Mouse (Mus musculus) forebrain, embryonic 11.5 days (tissue): ENCODE data around the gene 2510009E07Rik. TPM values are rescaled to one million over a fixed set of nuclear protein-coding genes. Genes with fewer than 3 reads are reported as not detected.

ENCODE experiments used
- ATAC-seq: fragments of 200-750 bp; cut with Nextera tagmentation; replicated peaks from 2 replicates; pipeline ENCODE4 v1.8.0; 2017; ENCODE audit warnings: moderate TSS enrichment; ENCODE audit not compliant: low FRiP score
- DNase-seq: peaks from one replicate; pipeline ENCODE4 v3.0.0-alpha.2; 2017; ENCODE audit warnings: low spot score
- H3K27ac ChIP-seq: fragments of 300-500 bp; sonication (generic); 2 replicates; pipeline ENCODE4 v1.5.1; 2014; ENCODE audit warnings: low read depth, low read length
- H3K27me3 ChIP-seq: fragments of 300-500 bp; sonication (generic); 2 replicates; pipeline ENCODE4 v1.6.1; 2014; ENCODE audit warnings: mild to moderate bottlenecking, low read length, mixed read lengths; ENCODE audit not compliant: control insufficient read depth, insufficient read depth
- H3K36me3 ChIP-seq: fragments of 300-500 bp; sonication (generic); 2 replicates; pipeline ENCODE4 v1.6.1; 2014; ENCODE audit warnings: mild to moderate bottlenecking, low read length, moderate library complexity, mixed read lengths; ENCODE audit not compliant: control insufficient read depth, insufficient read depth
- H3K4me1 ChIP-seq: fragments of 300-500 bp; sonication (generic); replicated peaks from 2 replicates; pipeline ENCODE4 v1.6.1; 2014; ENCODE audit warnings: low read length, mixed read lengths; ENCODE audit not compliant: control insufficient read depth, insufficient read depth
- H3K4me2 ChIP-seq: fragments of 300-500 bp; sonication (generic); 2 replicates; pipeline ENCODE4 v1.6.1; 2014; ENCODE audit warnings: low read depth, mild to moderate bottlenecking, low read length, moderate library complexity, mixed read lengths; ENCODE audit not compliant: severe bottlenecking
- H3K4me3 ChIP-seq: fragments of 300-500 bp; sonication (generic); 2 replicates; pipeline ENCODE4 v1.5.1; 2014; ENCODE audit warnings: low read depth, low read length
- H3K9ac ChIP-seq: fragments of 300-500 bp; sonication (generic); 2 replicates; pipeline ENCODE4 v1.6.1; 2014; ENCODE audit warnings: low read length
- H3K9me3 ChIP-seq: fragments of 300-500 bp; sonication (generic); 2 replicates; pipeline ENCODE4 v1.6.1; 2016; ENCODE audit warnings: low read length, mixed read lengths; ENCODE audit not compliant: control insufficient read depth
- WGBS: fragments of 180-500 bp; shearing (Covaris S2); extraction: QIAGEN DNeasy Blood & Tissue Kit; methylation state at CpG from one replicate; pipeline ENCODE4 v1.1.7; 2014; 5-methylcytosine and 5-hydroxymethylcytosine counted together
- polyA plus RNA-seq: library from polyadenylated mRNA; unstranded; fragments of >200 nt; fragmentation: Nextera tagmentation; extraction: Ambion mirVana; gene quantifications from 2 replicates; pipeline ENCODE4 v1.2.1, GENCODE M21; 2014

Gene 2510009E07Rik
- polyA plus RNA-seq, 1 experiment from 2014 or later: 43.5 TPM

DNA sequence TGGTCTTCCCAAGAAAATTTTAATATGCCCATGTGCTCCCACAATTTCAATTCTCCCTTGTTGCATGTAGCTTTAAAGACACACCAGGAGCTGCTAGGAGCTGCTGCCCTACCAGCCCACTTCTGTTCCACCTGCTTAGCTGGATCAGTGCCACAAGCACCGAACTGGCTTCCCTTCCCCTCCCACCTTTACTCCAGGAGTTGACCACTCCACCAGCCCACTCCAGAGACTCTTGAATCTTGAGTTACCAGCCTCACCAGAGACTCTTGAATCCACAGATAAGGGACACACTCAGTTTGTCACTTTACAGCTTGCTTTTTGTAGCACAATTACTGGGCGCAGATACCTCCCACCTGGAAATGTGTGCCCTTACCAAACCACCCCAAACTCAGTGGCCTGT is 73.8 kb downstream of the 2510009E07Rik start:
- WGBS: 94% methylated on average over 2 of the region's 2 CpGs

DNA sequence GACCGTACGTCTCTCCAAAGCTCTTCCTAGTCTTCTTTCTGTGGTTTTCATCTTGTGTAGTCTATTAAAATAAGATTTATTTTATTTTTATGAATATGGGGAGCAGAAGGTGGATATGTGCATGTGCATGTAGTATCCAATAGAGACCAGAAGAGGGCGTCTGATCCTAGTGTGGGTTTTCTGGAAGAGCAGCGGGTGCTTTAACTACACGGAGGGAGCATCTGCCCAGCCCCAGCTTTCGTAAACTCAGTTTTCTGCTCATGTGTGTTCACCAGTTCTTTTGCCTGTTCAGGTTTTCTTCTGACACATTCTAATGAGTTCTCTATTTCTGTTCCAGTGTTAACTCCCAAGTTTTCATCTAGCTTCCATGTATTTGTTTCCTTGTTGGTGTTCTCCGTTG is 78.7 kb downstream of the 2510009E07Rik start:
- no peak overlapping the region for H3K27ac ChIP-seq
- H3K36me3 ChIP-seq: no peaks in the 10 kb centered on the region
- H3K4me3 ChIP-seq: no peak overlapping the region
- H3K27me3 ChIP-seq: no peaks in the 10 kb centered on the region
- no peak overlapping the region for H3K4me2 ChIP-seq
- WGBS: 57% methylated on average over 7 of the region's 7 CpGs
- DNase-seq (no peak), ATAC-seq (no peak)
- H3K4me1 ChIP-seq: no peaks in the 10 kb centered on the region
- no peak overlapping the region for H3K9ac ChIP-seq
- no peaks in the 10 kb centered on the region; the same call in 1 of the 2 replicates for H3K9me3 ChIP-seq

More for the DNA sequence above, 73.8 kb downstream of the 2510009E07Rik start:
- H3K36me3 ChIP-seq: no peaks in the 10 kb centered on the region
- H3K27me3 ChIP-seq: no peaks in the 10 kb centered on the region
- no peak overlapping the region for H3K9ac ChIP-seq
- H3K9me3 ChIP-seq: no peaks in the 10 kb centered on the region
- no peak overlapping the region for H3K27ac ChIP-seq
- DNase-seq (no peak), ATAC-seq (no peak)
- H3K4me2 ChIP-seq: no peak overlapping the region
- no peak overlapping the region for H3K4me3 ChIP-seq
- no peaks in the 10 kb centered on the region for H3K4me1 ChIP-seq

DNA sequence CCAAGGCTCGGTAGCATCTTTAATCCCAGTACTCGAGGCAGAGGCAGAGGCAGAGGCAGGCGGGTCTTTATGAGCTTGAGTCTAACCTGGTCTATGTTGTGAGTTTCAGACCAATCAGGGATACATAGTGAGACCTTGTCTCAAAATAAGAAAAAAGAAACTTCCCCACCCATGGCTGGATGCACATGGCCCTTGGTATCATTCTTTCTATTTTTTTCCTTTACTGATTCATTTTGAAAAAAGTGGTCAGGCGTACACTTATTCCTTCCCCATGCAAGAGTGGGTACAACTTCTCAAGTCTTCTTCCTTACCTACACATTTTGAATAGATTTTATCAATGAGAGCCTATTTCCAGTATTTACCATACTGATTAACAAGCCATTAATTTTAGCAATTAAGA is 84.0 kb downstream of the 2510009E07Rik start:
- H3K4me3 ChIP-seq: no peak overlapping the region
- 92% methylated on average over 4 of the region's 4 CpGs for WGBS
- no peaks in the 10 kb centered on the region for H3K4me1 ChIP-seq
- no peak for DNase-seq
- H3K4me2 ChIP-seq: no peak overlapping the region
- no peak for ATAC-seq
- H3K27me3 ChIP-seq: no peaks in the 10 kb centered on the region
- no peaks in the 10 kb centered on the region; the same call in 1 of the 2 replicates for H3K9me3 ChIP-seq
- no peak overlapping the region for H3K27ac ChIP-seq
- H3K9ac ChIP-seq: no peak overlapping the region
- H3K36me3 ChIP-seq: no peaks in the 10 kb centered on the region

DNA sequence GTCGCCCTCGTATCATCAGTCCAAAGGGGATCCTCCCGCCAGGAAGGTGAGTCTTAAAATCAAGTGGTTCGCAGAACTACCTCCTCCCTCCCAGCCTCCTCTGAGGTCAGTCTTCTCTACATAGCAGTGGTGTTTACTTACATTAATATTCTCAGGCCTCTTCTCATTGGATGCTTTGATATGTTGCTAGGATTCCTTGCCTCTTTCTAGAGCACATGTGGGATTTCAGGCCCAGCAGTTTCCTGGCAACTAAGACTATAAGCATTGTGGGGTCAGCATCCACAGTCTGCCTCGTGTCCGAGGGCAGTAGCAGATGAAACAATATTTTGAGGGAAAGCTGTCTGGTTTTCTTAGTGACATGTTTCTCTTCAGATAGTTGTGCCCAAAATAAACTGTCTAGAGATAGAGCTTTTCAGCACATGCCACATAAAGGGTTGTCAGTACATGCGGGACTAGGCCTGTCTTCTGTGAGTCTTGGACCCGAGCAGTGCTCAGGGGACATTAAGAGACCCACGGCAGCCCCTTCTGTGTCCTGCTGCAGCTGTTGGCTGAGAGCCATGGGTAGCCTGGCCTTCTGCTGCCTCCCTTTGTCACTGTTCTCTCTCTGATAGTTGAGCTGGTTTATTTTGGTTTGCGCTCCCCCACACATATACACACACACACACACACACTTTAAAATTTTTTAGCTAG is 86.1 kb downstream of the 2510009E07Rik start:
- H3K27me3 ChIP-seq: no peaks in the 10 kb centered on the region
- H3K4me2 ChIP-seq: no peak overlapping the region
- no peak overlapping the region for H3K27ac ChIP-seq
- H3K9ac ChIP-seq: no peak overlapping the region
- no peaks in the 10 kb centered on the region; the same call in 1 of the 2 replicates for H3K9me3 ChIP-seq
- ATAC-seq: no peak
- WGBS: 90% methylated on average over 10 of the region's 10 CpGs
- H3K4me3 ChIP-seq: no peak overlapping the region
- DNase-seq: no peak
- H3K4me1 ChIP-seq: no peaks in the 10 kb centered on the region
- H3K36me3 ChIP-seq: no peaks in the 10 kb centered on the region

GRCm38 (mm10) chr16:21607651-21608040 is 86.8 kb downstream of the 2510009E07Rik start:
- 83% methylated on average over 5 of the region's 5 CpGs for WGBS

DNA sequence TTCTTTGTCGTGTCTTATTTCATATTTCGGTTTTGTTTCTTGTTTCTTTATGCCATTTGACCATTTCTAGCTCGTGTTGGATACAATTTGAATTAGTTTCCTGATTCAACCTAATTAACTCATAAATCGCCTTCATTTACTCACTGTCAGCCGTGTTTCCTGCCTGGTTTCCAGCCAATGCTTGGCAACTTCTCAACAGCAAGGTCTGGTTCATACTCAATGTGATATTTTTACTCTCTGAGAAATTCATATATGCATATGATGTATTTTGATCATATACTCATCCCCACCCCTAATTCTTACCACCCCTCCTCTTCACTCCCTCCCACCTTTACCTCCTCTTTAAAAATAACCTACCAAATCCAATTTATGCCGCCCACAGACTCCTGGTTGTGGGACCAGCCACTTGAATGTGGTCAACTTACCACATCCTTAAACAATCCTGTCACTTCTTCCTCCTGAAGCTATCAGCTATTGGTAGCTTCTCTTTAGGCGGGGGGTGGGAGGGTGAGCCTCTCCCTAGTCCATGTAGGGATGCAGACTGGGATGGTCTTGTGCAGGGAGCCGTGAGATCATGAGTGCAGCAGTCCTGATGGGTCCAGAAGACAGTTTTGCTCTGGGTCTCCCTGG is 87.3 kb downstream of the 2510009E07Rik start:
- H3K4me1 ChIP-seq: no peaks in the 10 kb centered on the region
- H3K27ac ChIP-seq: no peak overlapping the region
- H3K27me3 ChIP-seq: no peaks in the 10 kb centered on the region
- no peak overlapping the region for H3K9ac ChIP-seq
- DNase-seq: no peak
- no peak for ATAC-seq
- 90% methylated on average over 8 of the region's 8 CpGs for WGBS
- H3K4me3 ChIP-seq: no peak overlapping the region
- H3K4me2 ChIP-seq: no peak overlapping the region
- no peaks in the 10 kb centered on the region for H3K36me3 ChIP-seq
- no peaks in the 10 kb centered on the region for H3K9me3 ChIP-seq

More at GRCm38 (mm10) chr16:21607651-21608040, 86.8 kb downstream of the 2510009E07Rik start:
- Histone ChIP-seq H3K27ac (no peak overlapping the region), H3K4me2 (no peak overlapping the region), H3K27me3 (no peaks in the 10 kb centered on the region), H3K4me1 (no peaks in the 10 kb centered on the region), H3K9me3 (no peaks in the 10 kb centered on the region), H3K36me3 (no peaks in the 10 kb centered on the region), H3K9ac (no peak overlapping the region), H3K4me3 (no peak overlapping the region)
- DNase-seq (no peak), ATAC-seq (no peak)

DNA sequence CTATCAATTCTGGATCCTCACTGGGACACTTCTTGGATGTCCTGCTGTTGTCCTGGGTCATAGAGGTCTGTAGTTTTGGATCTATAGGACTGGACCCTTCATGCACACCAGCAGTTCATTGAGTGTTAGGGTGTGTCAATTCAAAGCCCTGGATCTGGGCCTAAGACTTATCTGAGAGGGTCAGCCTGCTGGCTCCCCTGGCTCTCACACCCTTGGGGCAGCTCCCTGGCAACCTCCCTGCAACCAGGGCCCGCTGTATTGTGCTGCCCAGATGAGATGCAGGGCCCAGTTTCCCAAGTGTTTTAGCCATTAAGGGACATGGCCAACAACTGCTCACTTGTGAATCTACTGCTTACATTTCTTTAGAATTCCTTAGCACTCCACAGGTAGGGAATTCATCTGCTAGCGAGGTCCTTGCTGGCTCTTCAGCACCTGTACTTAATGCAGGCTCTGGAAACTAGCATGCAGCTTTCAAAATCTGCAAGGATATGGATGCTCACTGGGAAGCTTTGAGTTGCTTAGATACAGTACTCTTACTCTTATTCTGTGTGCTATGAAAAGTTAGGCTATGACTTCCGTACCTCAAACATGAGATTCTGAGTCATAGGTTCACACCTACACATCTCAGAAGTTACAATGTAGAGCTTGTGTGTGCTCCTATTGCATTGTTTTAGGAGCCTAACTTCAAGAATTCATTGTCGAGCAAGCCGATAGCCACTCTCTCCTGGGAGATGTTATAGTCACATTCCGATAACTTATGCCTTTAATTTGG is 88.0 kb downstream of the 2510009E07Rik start:
- no peak for ATAC-seq
- H3K4me3 ChIP-seq: no peak overlapping the region
- no peaks in the 10 kb centered on the region for H3K9me3 ChIP-seq
- no peaks in the 10 kb centered on the region for H3K27me3 ChIP-seq
- H3K4me2 ChIP-seq: no peak overlapping the region
- H3K36me3 ChIP-seq: no peaks in the 10 kb centered on the region
- WGBS: 89% methylated on average over 6 of the region's 6 CpGs
- H3K27ac ChIP-seq: no peak overlapping the region
- no peak for DNase-seq
- H3K4me1 ChIP-seq: no peaks in the 10 kb centered on the region
- H3K9ac ChIP-seq: no peak overlapping the region

- Histone ChIP-seq H3K4me2 (no peak overlapping the region), H3K9me3 (no peaks in the 10 kb centered on the region), H3K9ac (no peak overlapping the region), H3K4me3 (no peak overlapping the region), H3K4me1 (no peaks in the 10 kb centered on the region), H3K27ac (no peak overlapping the region), H3K36me3 (no peaks in the 10 kb centered on the region), H3K27me3 (no peaks in the 10 kb centered on the region)
- DNase-seq: no peak
- ATAC-seq: no peak
- WGBS: 83% methylated on average over 6 of the region's 6 CpGs
These were observed 90.1 kb downstream of the 2510009E07Rik start for GRCm38 (mm10) chr16:21604354-21604753.
